Mouse (Mus musculus) liver (tissue): Measurements from ENCODE around the gene Mogs.

Source experiments
- DNase-seq: peaks from one replicate; pipeline ENCODE4 v3.0.0-alpha.2; 2020; ENCODE audit warnings: mixed read lengths

Mogs gene

DNA sequence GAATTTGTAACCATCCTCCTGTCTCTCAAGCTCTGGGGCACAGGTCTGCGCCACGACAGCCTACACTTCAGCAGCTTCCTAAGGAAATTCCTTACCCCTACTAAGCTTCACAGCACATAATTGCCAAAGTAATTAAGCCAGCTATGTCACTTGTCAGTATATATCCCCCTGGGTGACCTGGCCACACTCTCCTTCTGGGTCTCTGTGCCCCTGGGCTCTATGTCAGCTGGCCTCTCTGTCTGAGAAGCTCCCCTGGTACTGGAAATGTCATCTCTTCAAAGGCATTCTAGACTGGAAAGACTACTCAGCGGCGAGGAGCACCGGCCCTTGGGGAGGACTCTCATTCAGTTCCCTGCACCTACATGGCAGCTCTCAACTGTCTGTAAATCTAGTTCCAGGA is 7.7 kb downstream of the Mogs start:
- DNase-seq: no peak

DNA sequence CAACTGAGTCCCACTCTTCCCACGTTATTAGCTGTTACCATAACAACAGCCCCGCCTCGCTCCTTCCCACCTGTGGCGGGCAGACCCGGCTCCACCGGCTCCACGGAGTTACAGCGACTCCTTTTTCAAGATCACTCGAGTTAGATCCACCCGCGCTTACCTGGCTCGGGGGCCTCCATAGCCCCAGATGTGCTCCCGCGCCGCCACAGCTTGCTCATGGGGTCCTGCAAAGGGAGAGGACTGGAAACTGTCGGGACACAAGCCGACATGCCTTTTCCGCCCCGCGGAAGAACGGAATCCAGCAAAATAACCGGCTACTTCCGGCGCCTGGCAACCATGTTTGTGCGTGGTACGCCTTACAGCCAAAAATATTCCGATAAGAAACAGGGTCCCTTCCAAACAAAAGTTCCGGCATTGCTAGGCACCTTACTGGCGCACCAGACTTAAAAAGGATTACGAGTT is 9.6 kb downstream of the Mogs start:
- peak; percentile 89 for DNase-seq

GRCm38 (mm10) chr6:83125331-83125730 is 10.0 kb downstream of the Mogs start, which contains the start of gene Ino80b:
Gene Ino80b, minus strand, starts transcription at chr6:83125431.
- no peak for DNase-seq

GRCm38 (mm10) chr6:83127419-83127818 is 12.1 kb downstream of the Mogs start:
- no peak for DNase-seq

DNA sequence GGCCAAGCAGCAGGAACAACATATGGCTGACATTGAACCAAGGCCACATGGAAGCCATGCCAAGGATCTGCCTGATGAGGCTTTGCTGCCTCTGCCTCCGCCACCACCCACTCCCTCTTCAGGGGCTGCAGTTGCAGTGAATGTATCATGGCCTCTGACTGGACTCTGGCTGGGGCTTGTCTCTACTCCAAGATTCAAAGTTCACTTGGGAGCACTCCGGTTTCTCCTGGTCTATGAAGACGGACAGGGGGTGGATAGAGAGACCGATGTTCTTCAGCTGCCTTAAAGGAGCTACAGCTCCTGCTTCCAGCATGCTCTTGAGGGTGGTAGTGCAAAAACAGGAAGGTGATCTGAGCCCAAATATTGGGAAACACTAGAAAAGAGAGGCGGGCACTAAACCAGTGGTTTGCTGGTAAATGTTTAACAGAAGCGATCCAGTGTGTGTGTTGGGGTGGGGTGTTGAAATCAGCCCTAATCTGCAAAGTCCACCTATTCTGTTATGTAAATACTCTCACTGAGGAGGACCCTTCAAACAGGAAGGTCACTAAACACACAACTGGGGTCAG is 16.3 kb downstream of the Mogs start:
- DNase-seq: no peak

DNA sequence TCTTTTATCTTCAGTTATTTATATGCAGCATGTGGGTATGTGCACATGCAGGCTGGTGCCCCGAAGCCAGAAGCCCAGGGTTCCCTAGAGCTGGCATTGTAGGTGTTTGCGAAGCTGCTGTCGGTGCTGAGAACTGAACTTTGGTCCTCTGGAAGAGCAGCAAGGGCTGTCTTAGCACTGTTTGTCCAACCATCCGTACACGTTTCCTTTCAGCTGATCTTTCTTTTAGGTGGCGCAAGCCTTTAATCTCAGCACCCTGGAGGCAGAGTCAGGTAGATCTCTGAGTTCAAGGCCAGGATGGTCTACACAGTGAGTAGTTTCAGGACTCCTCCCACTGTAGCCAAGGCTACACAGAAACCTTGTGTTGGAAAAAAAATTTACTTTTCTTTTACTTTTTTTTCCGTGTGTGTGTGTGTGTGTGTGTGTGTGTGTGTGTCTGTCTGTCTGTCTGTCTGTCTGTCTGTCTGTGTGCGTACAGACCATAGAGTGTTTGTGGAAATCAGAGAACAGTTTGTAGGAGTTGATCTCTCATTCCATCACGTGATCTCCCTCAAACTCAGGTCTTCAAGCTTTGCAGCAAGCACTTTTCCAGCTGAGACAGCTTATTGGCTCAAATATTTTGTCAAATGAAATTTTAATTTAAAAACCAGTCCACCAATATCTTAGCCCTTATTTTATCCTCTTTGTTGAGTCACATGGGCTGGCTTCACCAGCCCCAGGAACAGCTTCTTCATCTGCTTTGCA is 17.1 kb downstream of the Mogs start:
- no peak for DNase-seq

- DNase-seq: no peak
These were observed 18.9 kb downstream of the Mogs start for GRCm38 (mm10) chr6:83134226-83134625.

- DNase-seq: no peak
These were observed 19.7 kb downstream of the Mogs start, which contains the start of gene Rtkn for GRCm38 (mm10) chr6:83134951-83135513. Gene Rtkn, plus strand, starts transcription at chr6:83135463.

DNA sequence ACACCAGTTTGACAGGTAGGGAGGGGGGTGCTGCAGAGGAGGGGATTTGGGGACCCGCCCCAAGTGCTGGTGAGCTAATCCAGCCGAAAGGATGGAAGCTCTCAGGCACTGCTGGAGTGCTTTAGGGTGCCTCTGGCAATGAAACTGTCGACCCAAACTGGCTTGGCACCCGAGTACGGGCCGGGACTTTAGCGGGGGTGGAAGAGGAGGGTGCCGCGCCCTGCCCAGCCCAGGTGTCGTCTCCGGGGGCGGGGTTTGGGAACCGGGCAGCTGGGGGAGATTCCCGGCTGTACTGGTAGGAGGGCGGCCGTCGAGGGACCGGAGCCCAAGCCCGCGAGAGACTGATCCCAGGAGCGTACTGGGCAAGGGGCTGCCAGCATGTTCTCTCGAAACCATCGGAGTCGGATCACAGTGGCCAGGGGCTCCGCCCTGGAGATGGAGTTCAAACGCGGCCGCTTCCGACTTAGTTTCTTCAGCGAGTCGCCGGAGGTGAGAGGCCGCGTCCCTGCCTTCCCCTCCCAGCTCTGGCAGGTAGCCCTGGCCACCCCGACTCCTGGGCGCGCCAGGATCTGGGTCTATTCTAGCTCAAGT is 20.4 kb downstream of the Mogs start:
- peak; percentile 38 for DNase-seq

GRCm38 (mm10) chr6:83136291-83136880 is 21.1 kb downstream of the Mogs start:
- DNase-seq: no peak

DNA sequence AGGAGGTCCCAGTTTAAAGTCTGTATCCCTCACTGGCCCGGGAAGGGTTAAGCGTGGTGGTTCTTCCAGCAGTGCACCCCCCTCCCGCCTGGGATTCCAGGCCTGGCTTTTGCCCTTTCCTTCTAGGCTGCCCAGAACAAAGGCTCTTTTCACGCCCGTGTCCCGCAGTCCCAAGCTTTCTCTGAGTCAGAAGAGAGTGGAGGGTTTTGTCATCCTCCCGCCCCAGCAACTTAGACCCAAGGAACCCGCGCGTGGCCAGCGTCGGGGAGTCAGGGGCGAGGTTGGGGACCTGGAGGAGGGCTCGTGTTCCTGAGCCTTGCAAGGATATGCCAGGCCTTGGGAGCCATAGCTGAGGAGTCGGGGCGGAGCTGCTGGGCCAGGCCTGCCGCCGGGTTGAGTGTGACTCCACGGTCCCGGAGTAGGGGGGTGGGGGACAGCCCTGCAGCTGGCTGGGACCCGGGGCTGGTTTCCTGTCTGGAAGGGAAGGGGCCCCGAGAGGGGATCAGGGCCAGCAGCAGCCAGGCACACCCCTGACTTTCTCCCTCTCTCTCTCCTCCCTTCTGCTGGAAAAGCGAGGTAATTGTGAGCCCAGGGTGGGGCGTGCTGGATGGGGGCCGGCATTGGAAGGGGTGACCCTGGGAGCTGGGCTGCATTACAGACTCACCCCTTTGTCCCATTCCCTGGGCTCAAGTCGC is 21.7 kb downstream of the Mogs start:
- DNase-seq: peak; percentile 65

- DNase-seq: peak; percentile 83
These were observed 22.3 kb downstream of the Mogs start for GRCm38 (mm10) chr6:83137576-83137950.

DNA sequence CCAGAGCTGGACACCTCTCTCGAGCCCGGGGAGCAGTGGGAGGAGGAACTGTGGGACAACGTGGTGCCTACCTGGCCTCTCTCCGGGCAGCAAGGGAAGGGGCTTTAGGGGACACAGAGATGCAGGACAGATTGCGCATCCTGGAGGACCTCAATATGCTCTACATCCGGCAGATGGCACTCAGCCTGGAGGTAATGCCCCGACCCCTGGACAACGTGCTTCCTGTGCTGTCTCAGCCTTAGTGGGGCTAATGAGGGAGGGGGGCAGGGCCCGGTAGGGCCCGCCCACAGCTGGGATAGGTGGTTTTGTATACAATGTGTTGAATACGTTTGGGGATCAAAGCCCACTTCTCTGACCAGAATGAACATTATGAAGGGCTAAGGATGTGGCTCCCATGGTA is 22.8 kb downstream of the Mogs start:
- DNase-seq: peak; percentile 43

GRCm38 (mm10) chr6:83140044-83140443 is 24.7 kb downstream of the Mogs start:
- no peak for DNase-seq

GRCm38 (mm10) chr6:83141636-83142035 is 26.3 kb downstream of the Mogs start:
- DNase-seq: no peak

- DNase-seq: no peak
These were observed 27.0 kb downstream of the Mogs start for GRCm38 (mm10) chr6:83142211-83142731.

- DNase-seq: no peak
These were observed 27.6 kb downstream of the Mogs start for GRCm38 (mm10) chr6:83142886-83143285.

GRCm38 (mm10) chr6:83145209-83145608 is 29.9 kb downstream of the Mogs start:
- DNase-seq: no peak

- DNase-seq: no peak
These were observed 30.5 kb downstream of the Mogs start for GRCm38 (mm10) chr6:83145805-83146204.

- DNase-seq: no peak
These were observed 32.0 kb downstream of the Mogs start for GRCm38 (mm10) chr6:83147280-83147679.

GRCm38 (mm10) chr6:83151721-83152120 is 36.4 kb downstream of the Mogs start:
- DNase-seq: no peak

DNA sequence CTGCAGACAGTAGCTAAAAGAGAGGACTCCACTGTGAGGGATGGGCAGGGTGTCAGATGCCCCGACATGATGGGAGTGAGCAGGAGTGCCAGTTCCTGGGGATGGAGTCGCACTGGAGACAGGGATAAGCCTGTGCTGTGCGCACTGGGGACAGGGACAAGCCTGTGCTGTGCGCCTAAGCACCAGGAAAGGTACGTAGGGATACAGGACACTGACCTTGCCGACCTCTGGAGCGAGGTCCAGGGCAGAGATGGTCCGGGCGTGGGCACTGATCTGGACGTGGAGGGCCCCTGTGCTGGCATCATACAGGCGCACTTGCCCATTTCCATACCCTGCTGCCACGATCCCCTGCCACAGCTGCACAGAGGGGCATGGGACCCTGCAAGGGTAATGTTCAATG is 37.7 kb downstream of the Mogs start:
- DNase-seq: no peak

DNA sequence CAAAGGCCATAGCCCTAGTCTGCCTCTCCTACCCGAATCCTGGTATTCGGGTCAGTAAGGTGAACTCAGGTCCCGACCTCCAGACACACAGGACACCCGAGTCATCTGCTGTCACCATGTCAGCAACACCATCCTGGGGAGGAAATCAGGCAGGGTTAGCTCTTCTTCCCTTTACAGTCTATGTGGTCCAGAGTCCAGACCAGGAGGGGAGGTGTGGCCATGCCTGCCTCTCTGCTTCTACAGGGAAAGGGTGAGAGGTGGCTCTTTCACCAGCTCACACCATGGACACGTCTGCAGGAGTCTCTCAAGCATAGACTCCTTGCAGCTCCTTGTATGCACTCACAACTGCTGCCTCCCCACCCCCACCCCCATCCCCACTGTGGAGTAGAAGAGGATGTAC is 38.2 kb downstream of the Mogs start:
- DNase-seq: no peak
